Mouse (Mus musculus): ENCODE data around the gene Efna1. TPM values are rescaled to one million over a fixed set of nuclear protein-coding genes. Genes with fewer than 3 reads are reported as not detected.

Efna1 gene
- total RNA-seq, 1 experiment from 2014 or later, result 0.38 TPM

DNA sequence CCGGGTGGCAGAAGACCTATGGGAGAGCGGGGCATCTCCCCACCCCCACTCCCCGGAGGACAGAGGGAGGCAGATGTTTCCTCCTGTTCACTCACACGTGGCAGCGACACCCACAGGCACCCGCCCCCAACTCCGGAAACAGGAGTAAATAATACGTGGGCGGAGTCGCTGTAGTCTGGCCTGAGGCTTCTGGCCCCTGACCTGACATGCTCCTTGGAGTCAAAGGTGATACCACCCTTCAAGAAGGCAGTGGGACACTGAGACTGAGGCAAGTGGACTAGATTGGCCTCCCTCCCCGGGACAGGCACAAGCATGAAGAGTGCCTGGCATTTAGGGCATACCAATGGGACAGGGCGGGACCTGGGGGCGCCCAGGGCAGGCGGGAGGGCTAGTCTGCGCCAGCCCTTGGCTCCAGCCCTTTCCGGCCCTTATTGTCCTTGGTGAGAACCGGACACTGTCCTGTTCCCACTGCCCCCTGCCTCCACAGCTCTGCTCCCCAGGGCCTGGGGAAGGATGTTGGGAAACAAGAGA is 29.5 kb downstream of the Efna1 start:
- peak; percentile 57 for ATAC-seq (replicated peaks; ENCODE audit: insufficient number of reproducible peaks, low FRiP score, low TSS enrichment, poor library complexity, severe bottlenecking)

DNA sequence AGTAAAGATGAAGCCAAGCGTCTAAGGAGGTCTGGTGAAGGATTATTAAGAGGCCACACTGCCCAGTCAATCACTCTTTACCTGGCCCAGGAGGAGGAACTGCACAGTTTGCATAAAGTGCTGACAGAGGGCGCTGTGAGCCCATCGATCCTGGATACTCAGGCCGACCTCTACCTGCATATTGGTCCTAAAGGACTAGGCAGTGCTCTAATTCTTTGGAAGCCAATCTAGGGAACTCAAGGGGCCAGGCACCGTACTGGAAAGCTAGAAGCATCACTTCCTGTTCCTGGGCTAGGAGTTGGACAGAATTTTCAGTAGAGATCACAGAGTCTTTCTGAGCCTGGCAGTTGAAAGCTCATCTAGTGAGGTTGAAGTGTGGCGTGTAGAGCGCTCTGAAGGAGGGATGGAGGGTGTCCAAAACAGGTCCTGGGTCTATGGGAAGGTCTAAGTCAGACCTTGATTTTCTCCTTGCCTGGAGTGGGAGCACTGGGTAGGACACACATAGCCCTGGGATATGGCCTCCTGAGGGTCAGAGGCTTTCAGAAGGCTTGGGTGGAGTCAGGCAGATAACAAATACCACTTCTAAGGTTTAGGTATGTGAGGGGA is 30.4 kb downstream of the Efna1 start:
- ATAC-seq (replicated peaks; ENCODE audit: insufficient number of reproducible peaks, low FRiP score, low TSS enrichment, poor library complexity, severe bottlenecking), result 0 out of 2 replicates have a peak, but pooled peaks have one; percentile 13

DNA sequence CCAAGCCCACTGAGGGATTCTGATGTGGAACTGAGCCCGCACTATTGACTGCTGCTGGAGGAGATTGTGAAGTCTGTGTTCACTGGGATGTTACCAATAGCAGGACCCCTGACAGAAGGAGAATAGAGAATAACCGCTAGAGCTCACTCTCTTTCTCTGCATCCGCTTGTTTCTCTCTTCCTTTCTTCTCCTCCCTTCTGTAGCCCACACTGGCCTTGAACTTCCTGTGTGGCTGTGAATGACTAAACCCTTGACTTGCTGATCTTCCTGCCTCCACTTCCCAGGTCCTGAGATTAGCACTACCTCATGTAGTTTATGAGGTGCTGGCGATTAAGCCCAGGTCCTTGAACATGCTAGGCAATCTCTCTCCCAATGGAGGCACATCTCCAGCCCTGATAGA is 33.5 kb downstream of the Efna1 start:
- ATAC-seq (replicated peaks; ENCODE audit: insufficient number of reproducible peaks, low FRiP score, low TSS enrichment, poor library complexity, severe bottlenecking), result no peak

DNA sequence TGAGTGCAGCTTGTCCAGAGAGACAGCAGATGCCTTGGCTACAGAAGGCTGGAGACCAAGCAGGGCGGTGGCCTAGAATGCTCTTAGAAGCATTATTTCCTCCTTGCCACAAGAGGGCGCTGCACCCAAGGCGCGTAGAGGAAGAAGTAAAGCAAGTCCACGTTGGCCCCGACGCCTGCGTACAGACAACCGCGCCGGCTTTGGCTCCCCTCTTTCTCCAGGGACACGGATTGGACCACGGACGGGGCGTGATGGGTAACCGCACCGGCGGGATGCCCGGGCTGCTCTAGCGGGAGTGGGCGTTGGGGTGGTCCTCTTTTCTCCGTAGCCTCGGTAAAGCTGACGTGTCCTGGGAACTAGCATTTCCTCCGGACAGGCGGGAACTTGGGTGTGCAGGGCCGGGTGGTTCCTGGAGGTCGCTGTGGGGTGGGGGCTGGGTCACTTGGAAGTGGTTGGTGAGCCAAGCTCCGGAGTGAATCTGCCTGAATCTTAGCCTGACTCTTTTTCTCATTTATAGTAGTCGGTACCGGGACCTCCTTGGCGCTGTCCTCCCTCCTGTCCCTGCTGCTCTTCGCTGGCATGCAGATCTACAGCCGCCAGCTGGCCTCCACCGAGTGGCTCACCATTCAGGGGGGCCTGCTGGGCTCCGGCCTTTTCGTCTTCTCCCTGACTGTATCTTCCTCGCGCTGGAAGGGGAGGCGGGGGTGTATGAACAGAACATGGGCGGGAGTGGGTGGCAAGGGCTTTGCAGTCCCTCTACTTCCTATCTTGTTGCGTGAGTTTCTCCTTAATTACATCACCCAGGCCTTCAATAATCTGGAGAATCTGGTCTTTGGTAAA is 34.5 kb downstream of the Efna1 start, which contains the start of gene Trim46:
Trim46 (minus strand) TSS at position 49 of the 840 bp plus-strand sequence.
- peak; percentile 76 for ATAC-seq (replicated peaks; ENCODE audit: insufficient number of reproducible peaks, low FRiP score, low TSS enrichment, poor library complexity, severe bottlenecking)

DNA sequence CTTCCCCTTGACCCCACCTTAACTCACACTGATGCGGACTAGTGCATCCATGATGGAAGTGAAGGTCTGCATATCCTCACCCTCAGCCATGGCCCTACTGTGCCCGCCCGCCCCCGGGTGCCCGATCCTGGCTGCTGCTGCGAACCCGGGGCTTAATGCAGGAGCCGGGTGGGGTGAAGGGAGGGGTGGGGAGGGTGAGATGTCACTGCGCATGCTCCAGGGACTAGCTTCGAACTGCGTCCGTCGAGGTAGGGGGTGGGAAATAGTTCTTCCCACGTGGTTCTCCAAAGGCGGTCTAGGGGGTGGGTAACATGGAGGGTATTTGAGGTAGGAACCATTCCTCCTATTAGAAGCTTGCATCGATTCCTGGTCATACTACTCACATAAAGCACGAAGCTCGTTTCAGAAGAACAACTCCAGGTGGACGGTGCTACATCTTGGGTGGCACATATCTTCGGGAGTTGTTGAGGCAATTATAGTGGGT is 35.2 kb downstream of the Efna1 start, which contains the start of gene Krtcap2:
Krtcap2 (plus strand) TSS at position 279 of the 484 bp plus-strand sequence.
- no peak for ATAC-seq (replicated peaks; ENCODE audit: insufficient number of reproducible peaks, low FRiP score, low TSS enrichment, poor library complexity, severe bottlenecking)

DNA sequence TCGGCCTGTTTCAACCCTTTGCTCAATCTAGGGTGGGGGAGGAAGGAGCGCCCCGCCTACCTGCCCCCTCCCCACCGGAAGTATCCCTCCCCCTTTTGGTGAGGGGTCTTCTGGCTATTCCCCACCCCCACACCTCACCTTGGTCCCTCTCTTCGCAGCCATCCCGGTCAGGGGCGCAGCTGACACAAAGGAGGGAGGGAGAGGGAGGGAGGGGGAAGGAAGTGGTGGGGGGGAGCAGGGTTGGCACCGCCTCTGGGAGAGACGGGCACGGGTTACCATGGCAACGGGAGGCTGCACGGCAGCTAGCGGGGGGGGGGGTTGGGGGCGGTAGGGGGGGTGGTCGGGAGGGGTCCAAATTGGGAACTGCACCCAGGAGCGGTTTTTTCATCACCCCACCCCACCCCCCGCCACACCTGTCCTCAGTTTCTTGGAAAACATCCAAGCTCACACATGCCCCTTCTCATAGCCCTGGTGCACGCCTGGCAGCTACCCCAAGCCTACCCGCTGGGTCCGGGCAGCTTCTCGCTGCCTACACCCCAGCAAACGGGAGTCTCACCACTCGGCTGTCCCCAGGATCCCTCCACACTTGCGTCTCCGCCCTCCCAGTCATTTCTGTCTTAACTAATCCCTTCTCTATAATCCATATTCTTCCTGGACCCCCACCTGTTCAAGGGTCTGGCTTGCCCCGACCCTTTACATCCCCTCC is 35.8 kb downstream of the Efna1 start:
- no peak for ATAC-seq (replicated peaks; ENCODE audit: insufficient number of reproducible peaks, low FRiP score, low TSS enrichment, poor library complexity, severe bottlenecking)

DNA sequence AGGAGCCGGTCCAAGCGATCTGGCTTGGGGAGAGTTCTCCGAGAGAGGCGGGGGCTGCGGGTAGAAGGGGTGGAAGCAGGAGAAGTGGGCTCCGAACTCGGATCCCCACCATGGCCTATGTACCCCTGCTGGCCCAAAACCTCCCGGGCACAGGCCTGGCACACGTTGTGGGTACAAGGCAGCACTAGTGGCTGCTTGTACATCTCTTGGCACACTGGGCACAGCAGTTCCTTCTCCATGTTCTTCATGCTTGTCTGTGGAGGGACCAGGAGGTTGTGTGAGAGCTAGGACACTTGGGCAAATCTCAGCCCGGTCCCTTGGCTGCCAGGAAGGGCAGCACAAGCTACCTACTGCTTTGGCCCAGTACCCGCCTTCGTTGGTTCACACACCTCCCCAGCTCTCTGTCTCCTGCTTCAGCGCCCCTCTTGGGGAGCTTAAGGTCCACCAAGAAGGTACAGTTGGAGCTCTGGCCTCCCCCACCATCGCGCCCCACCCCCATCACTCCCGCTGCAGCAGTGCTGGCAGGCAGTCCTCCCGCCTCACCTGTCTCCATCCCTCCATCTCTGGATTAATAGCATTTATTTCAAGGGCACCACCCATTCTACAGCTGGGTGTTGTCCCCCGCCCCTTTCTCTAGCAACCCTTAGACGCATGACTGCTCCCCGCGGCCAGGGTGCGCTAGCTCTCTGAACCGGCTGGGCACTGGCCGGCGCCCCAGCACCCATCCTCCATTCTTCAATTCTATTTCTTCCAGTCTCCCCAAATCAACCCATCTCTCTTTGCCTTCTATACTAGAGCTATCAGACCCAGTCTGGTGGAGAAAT is 36.6 kb downstream of the Efna1 start:
- no peak for ATAC-seq (replicated peaks; ENCODE audit: insufficient number of reproducible peaks, low FRiP score, low TSS enrichment, poor library complexity, severe bottlenecking)

DNA sequence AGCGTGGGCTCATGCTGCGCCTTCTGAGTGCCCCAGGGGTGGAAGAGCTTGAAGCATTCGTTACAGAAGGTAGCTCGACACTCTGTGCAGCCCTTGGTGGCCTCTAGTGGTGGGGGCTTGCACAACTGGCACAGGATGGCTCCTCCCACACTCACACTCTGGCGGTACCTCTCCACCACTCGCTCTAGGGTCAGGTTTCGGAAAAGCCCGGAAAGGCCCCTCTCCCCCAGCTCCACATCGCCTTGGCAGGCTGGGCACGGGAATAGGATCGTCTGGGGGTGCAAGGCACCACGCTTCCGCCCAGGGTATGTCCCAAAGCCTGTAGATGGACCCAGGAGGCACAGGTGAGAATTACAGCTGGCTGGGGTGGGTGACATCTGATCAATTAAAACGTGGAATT is 37.3 kb downstream of the Efna1 start:
- peak; percentile 32 for ATAC-seq (replicated peaks; ENCODE audit: insufficient number of reproducible peaks, low FRiP score, low TSS enrichment, poor library complexity, severe bottlenecking)

DNA sequence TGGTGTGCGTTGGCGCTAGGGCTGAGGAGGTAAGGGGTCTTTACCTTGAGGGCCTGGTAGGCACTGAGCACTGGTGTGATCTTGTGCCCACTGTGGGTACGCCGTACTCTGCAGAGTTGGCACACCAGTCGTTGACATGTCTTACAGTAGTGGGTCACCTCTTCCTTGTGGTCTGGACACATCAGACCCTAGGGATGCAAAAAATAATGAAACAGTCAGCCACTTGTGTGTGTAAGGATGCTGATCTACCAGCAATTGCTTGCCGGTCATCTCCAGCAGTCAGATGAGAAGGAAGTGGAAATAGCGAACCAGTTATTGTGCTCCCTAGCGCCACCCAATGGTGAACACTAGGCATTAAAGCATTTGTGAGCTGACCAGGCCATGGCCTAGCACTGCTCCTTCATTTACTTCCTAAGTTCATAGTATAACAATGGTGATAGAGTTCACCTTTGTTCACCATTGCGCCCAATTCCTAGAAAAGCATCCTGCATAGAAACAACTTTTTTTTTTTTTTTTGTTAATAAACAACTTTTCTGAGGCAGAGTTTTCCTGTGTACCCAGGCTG is 38.5 kb downstream of the Efna1 start:
- peak; percentile 58 for ATAC-seq (replicated peaks; ENCODE audit: insufficient number of reproducible peaks, low FRiP score, low TSS enrichment, poor library complexity, severe bottlenecking)

DNA sequence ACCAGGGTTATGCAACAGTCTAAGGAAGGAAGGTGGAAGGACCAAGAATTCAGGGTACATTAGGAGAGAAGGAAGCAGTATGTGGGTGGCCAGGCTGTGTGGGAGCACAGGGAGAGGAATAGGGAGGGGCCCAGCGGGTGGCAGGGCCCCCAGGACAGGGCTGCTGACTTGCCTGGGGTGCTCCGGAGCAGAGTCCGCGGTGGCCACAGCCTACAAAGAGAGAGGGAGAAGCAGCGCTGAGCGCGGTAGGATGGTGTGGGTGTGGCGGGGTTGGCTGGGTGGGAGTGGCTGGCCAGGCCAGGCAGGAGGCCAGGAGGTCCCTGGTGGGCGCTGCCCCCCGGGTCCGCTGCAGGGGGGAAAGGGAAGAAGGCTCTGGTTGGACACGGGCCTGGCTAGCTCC is 42.4 kb downstream of the Efna1 start:
- no peak for ATAC-seq (replicated peaks; ENCODE audit: insufficient number of reproducible peaks, low FRiP score, low TSS enrichment, poor library complexity, severe bottlenecking)

DNA sequence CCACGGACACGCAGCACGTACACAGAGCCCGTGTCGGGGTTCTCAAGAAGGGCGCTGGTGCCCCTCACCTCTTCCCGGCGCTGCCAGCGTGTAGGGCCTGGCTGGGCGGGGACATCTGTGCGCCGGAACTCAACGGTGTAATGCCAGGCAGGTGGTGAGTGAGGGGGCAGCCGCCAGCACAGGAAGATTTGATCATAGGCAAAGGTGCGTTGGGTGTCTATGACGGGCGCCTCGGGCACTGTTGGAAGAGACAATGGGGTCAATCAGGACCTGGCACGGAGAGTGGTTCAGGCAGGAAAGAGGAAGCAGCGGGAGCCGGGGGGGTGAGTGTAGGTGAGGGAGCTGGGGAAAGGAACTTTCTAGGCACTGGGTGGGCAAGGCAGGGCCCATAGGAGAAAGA is 43.3 kb downstream of the Efna1 start:
- ATAC-seq (replicated peaks; ENCODE audit: insufficient number of reproducible peaks, low FRiP score, low TSS enrichment, poor library complexity, severe bottlenecking), result no peak

DNA sequence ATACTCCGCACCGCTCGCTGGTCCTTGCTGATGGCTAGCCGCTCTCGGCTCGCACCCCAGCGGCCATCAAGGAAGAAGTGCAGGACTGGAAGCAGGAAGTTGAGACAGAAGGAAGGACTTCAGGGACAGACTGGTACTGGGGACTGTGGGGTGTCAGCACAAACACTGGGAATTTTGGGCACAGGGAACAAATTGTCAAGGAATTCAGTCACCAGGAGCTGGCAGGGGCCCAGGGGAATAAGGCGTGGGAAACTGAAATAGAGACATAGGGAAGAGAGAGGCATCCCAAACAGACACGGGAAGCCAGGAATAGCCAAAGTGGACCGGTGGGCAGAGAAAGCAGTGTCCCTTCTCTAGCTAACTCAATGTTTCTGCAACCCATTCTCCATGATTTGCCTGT is 44.4 kb downstream of the Efna1 start:
- ATAC-seq (replicated peaks; ENCODE audit: insufficient number of reproducible peaks, low FRiP score, low TSS enrichment, poor library complexity, severe bottlenecking), result no peak

DNA sequence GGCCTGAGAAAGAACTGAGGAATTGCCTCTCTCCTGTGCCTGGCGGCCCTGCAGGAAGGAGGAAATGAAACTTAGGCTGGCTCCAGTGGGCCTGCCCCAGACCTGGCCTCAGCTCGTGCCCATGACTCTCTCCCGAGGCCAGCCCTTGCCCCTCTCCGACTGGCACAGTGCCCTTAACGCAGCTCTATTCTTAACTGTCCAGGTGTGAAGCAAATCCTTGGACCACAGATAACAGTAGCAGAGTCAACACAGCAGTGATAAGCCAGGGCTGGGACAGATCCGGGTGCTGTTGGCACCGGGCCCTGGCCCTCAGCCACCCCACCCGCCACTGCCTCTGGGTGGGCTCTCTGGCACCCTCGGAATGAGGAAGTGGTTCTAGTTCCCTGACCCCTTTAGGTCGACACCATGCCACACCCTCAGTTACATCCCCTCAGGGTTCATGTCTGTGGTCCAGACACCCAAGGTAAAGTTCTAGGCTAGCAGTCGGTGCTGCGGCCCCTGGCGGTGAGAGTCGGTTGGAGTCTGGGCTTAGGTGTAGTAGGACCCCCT is 47.3 kb downstream of the Efna1 start:
- ATAC-seq (replicated peaks; ENCODE audit: insufficient number of reproducible peaks, low FRiP score, low TSS enrichment, poor library complexity, severe bottlenecking), result peak; percentile 63

DNA sequence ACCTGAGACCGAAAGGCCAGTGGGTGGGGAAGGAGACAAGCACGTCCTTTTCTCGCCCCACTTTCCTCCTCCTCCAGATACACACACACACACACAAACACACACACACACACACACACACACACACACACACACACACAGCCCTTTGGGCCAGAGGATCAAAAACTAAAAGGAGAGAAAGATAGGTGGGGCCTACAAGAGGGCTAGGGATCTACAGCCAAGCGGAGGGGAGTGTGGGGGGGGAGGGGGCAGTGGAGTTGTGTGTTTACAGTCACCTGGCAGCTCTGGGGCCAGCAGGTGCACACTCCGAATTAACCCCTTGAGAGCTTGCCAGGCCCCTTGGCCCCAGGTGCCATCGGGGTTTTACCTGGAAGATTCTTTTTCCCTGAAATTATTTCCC is 48.3 kb downstream of the Efna1 start:
- no peak for ATAC-seq (replicated peaks; ENCODE audit: insufficient number of reproducible peaks, low FRiP score, low TSS enrichment, poor library complexity, severe bottlenecking)

DNA sequence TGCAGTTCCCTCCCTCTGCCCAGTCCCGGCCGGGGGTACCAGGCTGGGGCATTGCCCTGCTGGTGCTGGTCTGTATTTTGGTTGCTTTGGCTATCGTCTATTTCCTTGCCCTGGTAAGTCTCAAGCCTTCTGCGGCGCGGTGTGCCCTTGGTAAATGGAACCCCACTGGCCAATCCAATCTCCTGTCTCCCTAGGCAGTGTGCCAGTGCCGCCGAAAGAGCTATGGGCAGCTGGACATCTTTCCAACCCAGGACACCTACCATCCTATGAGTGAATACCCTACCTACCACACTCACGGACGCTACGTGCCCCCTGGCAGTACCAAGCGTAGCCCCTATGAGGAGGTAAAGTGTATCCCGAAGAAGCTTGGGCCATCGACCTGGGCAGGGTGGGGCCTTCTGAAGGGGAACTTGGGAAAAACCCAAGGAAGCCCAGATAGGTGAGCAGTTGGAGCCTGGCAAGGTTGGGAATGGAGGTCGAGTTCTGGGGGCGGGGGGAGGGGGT is 49.1 kb downstream of the Efna1 start:
- ATAC-seq (replicated peaks; ENCODE audit: insufficient number of reproducible peaks, low FRiP score, low TSS enrichment, poor library complexity, severe bottlenecking), result no peak

DNA sequence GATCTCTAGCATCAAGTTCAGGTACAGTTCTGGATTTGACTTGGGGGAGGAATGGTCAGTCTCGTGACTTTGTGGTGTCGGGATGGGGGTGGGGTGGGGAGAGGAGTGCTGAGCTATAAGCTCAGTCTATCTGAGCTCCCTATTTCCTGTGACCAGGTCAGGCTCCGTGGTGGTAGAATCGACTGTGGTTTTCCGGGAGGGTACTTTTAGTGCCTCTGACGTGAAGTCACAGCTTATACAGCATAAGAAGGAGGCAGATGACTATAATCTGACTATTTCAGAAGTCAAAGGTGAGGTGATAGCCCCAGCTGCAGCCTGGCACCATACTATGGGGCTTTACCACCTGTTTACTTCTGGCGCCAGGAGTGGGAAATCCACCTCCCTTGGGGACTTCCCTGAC is 49.6 kb downstream of the Efna1 start:
- no peak for ATAC-seq (replicated peaks; ENCODE audit: insufficient number of reproducible peaks, low FRiP score, low TSS enrichment, poor library complexity, severe bottlenecking)

DNA sequence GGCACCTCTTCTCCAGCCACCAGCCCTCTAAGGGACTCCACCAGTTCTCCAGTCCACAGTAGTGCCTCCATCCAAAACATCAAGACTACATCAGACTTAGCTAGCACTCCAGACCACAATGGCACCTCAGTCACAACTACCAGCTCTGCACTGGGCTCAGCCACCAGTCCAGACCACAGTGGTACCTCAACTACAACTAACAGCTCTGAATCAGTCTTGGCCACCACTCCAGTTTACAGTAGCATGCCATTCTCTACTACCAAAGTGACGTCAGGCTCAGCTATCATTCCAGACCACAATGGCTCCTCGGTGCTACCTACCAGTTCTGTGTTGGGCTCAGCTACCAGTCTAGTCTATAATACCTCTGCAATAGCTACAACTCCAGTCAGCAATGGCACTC is 50.4 kb downstream of the Efna1 start:
- no peak for ATAC-seq (replicated peaks; ENCODE audit: insufficient number of reproducible peaks, low FRiP score, low TSS enrichment, poor library complexity, severe bottlenecking)

DNA sequence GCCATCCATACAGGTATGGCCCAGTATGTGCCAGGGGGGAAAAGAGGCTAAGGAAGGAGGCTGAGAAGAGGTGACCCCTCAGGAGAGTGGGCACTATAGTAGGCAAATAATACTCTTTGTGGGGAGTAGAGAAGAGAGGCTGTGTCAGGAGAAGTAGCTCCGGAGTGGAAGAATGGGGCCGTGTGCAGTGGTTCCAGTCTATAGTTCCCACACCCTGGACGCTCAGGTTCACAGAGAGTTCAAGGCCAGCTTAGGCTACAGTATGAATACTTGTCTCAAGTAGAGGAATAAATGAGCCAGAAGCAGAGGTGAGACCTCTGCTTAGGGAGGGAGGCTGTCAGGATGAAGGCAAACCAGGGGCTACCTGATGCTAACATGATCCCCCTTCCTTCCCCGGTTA is 51.7 kb downstream of the Efna1 start:
- no peak for ATAC-seq (replicated peaks; ENCODE audit: insufficient number of reproducible peaks, low FRiP score, low TSS enrichment, poor library complexity, severe bottlenecking)
